Mouse (Mus musculus) kidney, embryonic 14.5 days (tissue): ENCODE results near the gene Gm44511. TPM values are rescaled to one million over a fixed set of nuclear protein-coding genes. Genes with fewer than 3 reads are reported as not detected.

Experiments used
- ATAC-seq: fragments of 200-750 bp; cut with Nextera tagmentation; 2 replicates; pipeline ENCODE4 v1.8.0; 2017; ENCODE audit warnings: moderate number of reproducible peaks, mild to moderate bottlenecking, moderate TSS enrichment, moderate library complexity; ENCODE audit not compliant: low FRiP score, low TSS enrichment
- H3K27ac ChIP-seq: fragments of 300-500 bp; sonication (generic); 2 replicates; pipeline ENCODE4 v1.5.1; 2014; ENCODE audit warnings: low read depth, mild to moderate bottlenecking, low read length, moderate library complexity, mixed read lengths
- H3K27me3 ChIP-seq: fragments of 300-500 bp; sonication (generic); 2 replicates; pipeline ENCODE4 v1.6.1; 2014; ENCODE audit warnings: mild to moderate bottlenecking, low read length; ENCODE audit not compliant: control insufficient read depth, insufficient read depth
- H3K36me3 ChIP-seq: fragments of 300-500 bp; sonication (generic); 2 replicates; pipeline ENCODE4 v1.6.1; 2014; ENCODE audit warnings: low read length, mixed read lengths; ENCODE audit not compliant: control insufficient read depth, insufficient read depth
- H3K4me1 ChIP-seq: fragments of 300-500 bp; sonication (generic); 2 replicates; pipeline ENCODE4 v1.6.1; 2014; ENCODE audit warnings: low read length, mixed read lengths; ENCODE audit not compliant: control insufficient read depth, insufficient read depth
- H3K4me2 ChIP-seq: fragments of 300-500 bp; sonication (generic); replicated peaks from 2 replicates; pipeline ENCODE4 v1.6.1; 2014; ENCODE audit warnings: low read depth, mild to moderate bottlenecking, low read length
- H3K4me3 ChIP-seq: fragments of 300-500 bp; sonication (generic); 2 replicates; pipeline ENCODE4 v1.5.1; 2014; ENCODE audit warnings: mild to moderate bottlenecking, low read length
- H3K9ac ChIP-seq: fragments of 300-500 bp; sonication (generic); 2 replicates; pipeline ENCODE4 v1.6.1; 2014; ENCODE audit warnings: low read depth, mild to moderate bottlenecking, low read length, moderate library complexity
- H3K9me3 ChIP-seq: fragments of 300-500 bp; sonication (generic); 2 replicates; pipeline ENCODE4 v1.6.1; 2016; ENCODE audit warnings: low read length; ENCODE audit not compliant: control insufficient read depth
- WGBS: fragments of 180-500 bp; shearing (Covaris S2); extraction: QIAGEN DNeasy Blood & Tissue Kit; methylation state at CpG from one replicate; pipeline ENCODE4 v1.1.7; 2014; 5-methylcytosine and 5-hydroxymethylcytosine counted together
- polyA plus RNA-seq: library from polyadenylated mRNA; unstranded; fragments of >200 nt; fragmentation: Nextera tagmentation; extraction: Ambion mirVana; gene quantifications from 2 replicates; pipeline ENCODE4 v1.2.1, GENCODE M21; 2014

The Gm44511 gene
- polyA plus RNA-seq = not detected in 2 replicates

- ATAC-seq = no peak
- WGBS = 86% methylated on average over 6 of the region's 6 CpGs
- H3K27ac ChIP-seq = no peak within 1 kb of the TSS
Measured at GRCm38 (mm10) chr6:128826132-128826531, at the start of gene Gm44511, which contains the start of gene Klrb1b. TSS of gene Gm44511 (minus strand) at chr6:128826315. TSS of gene Klrb1b (minus strand) at chr6:128826331.

GRCm38 (mm10) chr6:128871910-128872610 lies 45.9 kb upstream of the Gm44511 start:
- Histone ChIP-seq H3K4me1 (no peaks in the 10 kb centered on the region), H3K9ac (no peak overlapping the region), H3K36me3 (no peaks in the 10 kb centered on the region), H3K9me3 (no peaks in the 10 kb centered on the region), H3K27me3 (no peaks in the 10 kb centered on the region), H3K4me3 (no peak overlapping the region), H3K4me2 (no peak overlapping the region), H3K27ac (no peak overlapping the region)
- WGBS = 93% methylated on average over 1 of the region's 1 CpGs
- ATAC-seq = no peak

More at GRCm38 (mm10) chr6:128826132-128826531, at the start of gene Gm44511, which contains the start of gene Klrb1b:
- no peaks in the 10 kb centered on the region for H3K4me1 ChIP-seq
- H3K4me2 ChIP-seq = no peak within 1 kb of the TSS
- H3K27me3 ChIP-seq = no peaks in the 10 kb centered on the region
- H3K9ac ChIP-seq = no peak within 1 kb of the TSS
- H3K36me3 ChIP-seq = no peaks in the 10 kb centered on the region
- H3K4me3 ChIP-seq = no peak within 1 kb of the TSS
- no peaks in the 10 kb centered on the region for H3K9me3 ChIP-seq

- Histone ChIP-seq H3K27me3 (no peaks in the 10 kb centered on the region), H3K9me3 (no peaks in the 10 kb centered on the region), H3K36me3 (no peaks in the 10 kb centered on the region), H3K9ac (no peak overlapping the region), H3K4me1 (no peaks in the 10 kb centered on the region), H3K4me2 (no peak overlapping the region), H3K27ac (no peak overlapping the region), H3K4me3 (no peak overlapping the region)
- WGBS = 13% methylated on average over 3 of the region's 3 CpGs
- no peak for ATAC-seq
Measured at GRCm38 (mm10) chr6:128868861-128869260, 42.7 kb upstream of the Gm44511 start.

GRCm38 (mm10) chr6:128857976-128858375 lies 31.9 kb upstream of the Gm44511 start:
- Histone ChIP-seq H3K27me3 (no peaks in the 10 kb centered on the region), H3K4me3 (no peak overlapping the region), H3K27ac (no peak overlapping the region), H3K4me2 (no peak overlapping the region), H3K9ac (no peak overlapping the region), H3K4me1 (0 out of 2 replicates have a peak, but pooled peaks cover 5% of the 10 kb centered on the region), H3K9me3 (no peaks in the 10 kb centered on the region), H3K36me3 (no peaks in the 10 kb centered on the region)
- ATAC-seq = no peak
- WGBS = 97% methylated on average over 2 of the region's 2 CpGs

- Histone ChIP-seq H3K4me3 (no peak overlapping the region), H3K4me2 (no peak overlapping the region), H3K36me3 (no peaks in the 10 kb centered on the region), H3K27ac (no peak overlapping the region), H3K27me3 (no peaks in the 10 kb centered on the region), H3K4me1 (0 out of 2 replicates have a peak, but pooled peaks cover 5% of the 10 kb centered on the region), H3K9me3 (no peaks in the 10 kb centered on the region), H3K9ac (no peak overlapping the region)
- peak; percentile 75 for ATAC-seq
- 68% methylated on average over 5 of the region's 5 CpGs for WGBS
Measured at GRCm38 (mm10) chr6:128856250-128856649, 30.1 kb upstream of the Gm44511 start.

GRCm38 (mm10) chr6:128855477-128855876 lies 29.4 kb upstream of the Gm44511 start:
- Histone ChIP-seq H3K36me3 (no peaks in the 10 kb centered on the region), H3K4me3 (no peak overlapping the region), H3K9ac (no peak overlapping the region), H3K4me1 (0 out of 2 replicates have a peak, but pooled peaks cover 5% of the 10 kb centered on the region), H3K9me3 (no peaks in the 10 kb centered on the region), H3K27me3 (no peaks in the 10 kb centered on the region), H3K4me2 (no peak overlapping the region), H3K27ac (no peak overlapping the region)
- no peak for ATAC-seq
- 53% methylated on average over 1 of the region's 1 CpGs for WGBS

- no peak overlapping the region for H3K9ac ChIP-seq
- H3K4me1 ChIP-seq = 0 out of 2 replicates have a peak, but pooled peaks cover 5% of the 10 kb centered on the region
- no peak overlapping the region for H3K27ac ChIP-seq
- no peak overlapping the region for H3K4me2 ChIP-seq
- H3K27me3 ChIP-seq = no peaks in the 10 kb centered on the region
- 87% methylated on average over 3 of the region's 3 CpGs for WGBS
- ATAC-seq = no peak
- H3K4me3 ChIP-seq = no peak overlapping the region
- H3K36me3 ChIP-seq = no peaks in the 10 kb centered on the region
- H3K9me3 ChIP-seq = no peaks in the 10 kb centered on the region
Measured at GRCm38 (mm10) chr6:128854895-128855294, 28.8 kb upstream of the Gm44511 start.

GRCm38 (mm10) chr6:128854024-128854820 lies 28.1 kb upstream of the Gm44511 start:
- Histone ChIP-seq H3K27me3 (no peaks in the 10 kb centered on the region), H3K4me1 (0 out of 2 replicates have a peak, but pooled peaks cover 5% of the 10 kb centered on the region), H3K9ac (no peak overlapping the region), H3K27ac (no peak overlapping the region), H3K4me3 (no peak overlapping the region), H3K4me2 (0 out of 2 replicates have a peak overlapping the region, but pooled peaks have one; percentile 5), H3K36me3 (no peaks in the 10 kb centered on the region), H3K9me3 (no peaks in the 10 kb centered on the region)
- 48% methylated on average over 12 of the region's 12 CpGs for WGBS
- peak; percentile 80 for ATAC-seq

- H3K4me3 ChIP-seq = no peak overlapping the region
- WGBS = 85% methylated on average over 3 of the region's 3 CpGs
- no peaks in the 10 kb centered on the region for H3K36me3 ChIP-seq
- H3K27ac ChIP-seq = no peak overlapping the region
- H3K9ac ChIP-seq = no peak overlapping the region
- H3K4me1 ChIP-seq = 0 out of 2 replicates have a peak, but pooled peaks cover 5% of the 10 kb centered on the region
- H3K9me3 ChIP-seq = no peaks in the 10 kb centered on the region
- no peaks in the 10 kb centered on the region for H3K27me3 ChIP-seq
- ATAC-seq = no peak
- H3K4me2 ChIP-seq = no peak overlapping the region
Measured at GRCm38 (mm10) chr6:128852766-128853165, 26.7 kb upstream of the Gm44511 start.
